Mouse (Mus musculus): ENCODE measurements around the gene Abhd14b. TPM values are rescaled to one million over a fixed set of nuclear protein-coding genes. Genes with fewer than 3 reads are reported as not detected.

Abhd14b gene
- polyA plus RNA-seq, 1 experiment from 2014 or later = 19.5 TPM

DNA sequence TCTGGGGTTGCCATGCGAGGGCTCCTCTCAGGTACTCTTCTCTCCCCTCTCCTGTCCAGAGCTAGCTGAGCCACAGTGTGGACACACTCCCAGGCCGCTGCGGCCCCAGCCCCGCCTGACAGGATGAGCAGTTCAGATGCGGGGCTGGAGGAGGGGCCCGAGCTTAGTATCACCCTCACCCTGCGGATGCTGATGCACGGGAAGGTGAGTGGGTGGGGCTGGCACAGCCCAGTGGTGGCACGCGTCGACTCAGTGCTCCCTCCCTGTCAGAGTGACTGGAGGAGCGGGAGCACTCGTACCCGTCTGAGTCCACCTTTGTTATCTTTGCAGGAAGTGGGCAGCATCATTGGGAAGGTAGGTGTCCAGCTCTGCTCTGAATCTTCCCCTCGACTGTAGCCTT is 12.7 kb downstream of the Abhd14b start:
- ATAC-seq (replicated peaks; ENCODE audit: low FRiP score) (no peak), DNase-seq (ENCODE audit: low spot score) (no peak)
- peaks cover 16% of the 10 kb centered on the region for H3K27me3 ChIP-seq (replicated peaks; ENCODE audit: control insufficient read depth, insufficient read depth, low read length)
- no peak overlapping the region for H3K9ac ChIP-seq (ENCODE audit: low read depth, low read length)
- no peak overlapping the region for H3K4me3 ChIP-seq (ENCODE audit: low read depth, low read length)
- no peaks in the 10 kb centered on the region for H3K9me3 ChIP-seq (ENCODE audit: control insufficient read depth, low read length)
- H3K4me2 ChIP-seq = no peak overlapping the region
- WGBS = 78% methylated on average over 15 of the region's 15 CpGs
- H3K4me1 ChIP-seq (replicated peaks; ENCODE audit: control insufficient read depth, insufficient read depth, low read length) = peaks cover 29% of the 10 kb centered on the region
- peaks cover 15% of the 10 kb centered on the region for H3K36me3 ChIP-seq (ENCODE audit: control insufficient read depth, insufficient read depth, low read length)
- H3K27ac ChIP-seq (ENCODE audit: low read depth, low read length) = no peak overlapping the region

DNA sequence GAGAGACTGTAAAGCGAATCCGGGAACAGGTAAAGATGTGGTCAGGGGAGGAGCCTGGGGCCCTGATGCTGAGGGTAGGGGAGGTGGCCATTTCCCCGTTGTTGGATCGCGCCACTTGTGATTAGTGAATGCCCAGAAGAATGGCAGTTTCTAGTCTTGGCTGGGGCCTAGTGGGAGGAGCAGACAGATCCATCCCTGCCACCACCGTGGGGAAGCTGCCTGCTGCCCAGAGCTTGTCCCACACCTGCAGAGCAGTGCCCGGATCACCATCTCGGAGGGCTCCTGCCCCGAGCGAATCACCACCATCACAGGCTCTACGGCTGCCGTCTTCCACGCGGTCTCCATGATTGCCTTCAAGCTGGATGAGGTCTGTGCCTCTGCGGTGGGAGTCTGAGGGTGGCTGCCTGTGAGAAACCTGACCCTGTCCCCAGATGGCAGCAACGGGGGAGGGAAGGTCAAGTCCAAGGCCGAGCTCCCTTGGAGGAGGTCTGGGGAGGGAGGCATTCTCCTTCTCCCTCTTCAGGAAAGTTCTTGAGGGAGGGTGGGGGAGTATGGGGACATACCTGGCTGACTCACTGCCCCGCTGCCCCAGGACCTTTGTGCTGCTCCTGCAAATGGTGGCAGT is 13.3 kb downstream of the Abhd14b start:
- ATAC-seq (replicated peaks; ENCODE audit: low FRiP score) = no peak
- peaks cover 22% of the 10 kb centered on the region for H3K27me3 ChIP-seq (replicated peaks; ENCODE audit: control insufficient read depth, insufficient read depth, low read length)
- peaks cover 15% of the 10 kb centered on the region for H3K36me3 ChIP-seq (ENCODE audit: control insufficient read depth, insufficient read depth, low read length)
- no peak overlapping the region for H3K4me2 ChIP-seq
- WGBS = 85% methylated on average over 18 of the region's 18 CpGs
- no peaks in the 10 kb centered on the region for H3K9me3 ChIP-seq (ENCODE audit: control insufficient read depth, low read length)
- peaks cover 24% of the 10 kb centered on the region for H3K4me1 ChIP-seq (replicated peaks; ENCODE audit: control insufficient read depth, insufficient read depth, low read length)
- no peak overlapping the region for H3K9ac ChIP-seq (ENCODE audit: low read depth, low read length)
- no peak overlapping the region for H3K27ac ChIP-seq (ENCODE audit: low read depth, low read length)
- DNase-seq (ENCODE audit: low spot score) = no peak
- H3K4me3 ChIP-seq (ENCODE audit: low read depth, low read length) = no peak overlapping the region

- Histone ChIP-seq H3K36me3 (ENCODE audit: control insufficient read depth, insufficient read depth, low read length) (peaks cover 15% of the 10 kb centered on the region), H3K27ac (ENCODE audit: low read depth, low read length) (no peak overlapping the region), H3K9ac (ENCODE audit: low read depth, low read length) (no peak overlapping the region), H3K4me3 (ENCODE audit: low read depth, low read length) (no peak overlapping the region), H3K4me2 (no peak overlapping the region), H3K27me3 (replicated peaks; ENCODE audit: control insufficient read depth, insufficient read depth, low read length) (peaks cover 27% of the 10 kb centered on the region), H3K4me1 (replicated peaks; ENCODE audit: control insufficient read depth, insufficient read depth, low read length) (peaks cover 20% of the 10 kb centered on the region), H3K9me3 (ENCODE audit: control insufficient read depth, low read length) (no peaks in the 10 kb centered on the region)
- ATAC-seq (replicated peaks; ENCODE audit: low FRiP score) (no peak), DNase-seq (ENCODE audit: low spot score) (no peak)
- 84% methylated on average over 9 of the region's 9 CpGs for WGBS
Measured at GRCm38 (mm10) chr9:106461026-106461415, 13.8 kb downstream of the Abhd14b start.

- H3K36me3 ChIP-seq (ENCODE audit: control insufficient read depth, insufficient read depth, low read length) = peaks cover 15% of the 10 kb centered on the region
- H3K27me3 ChIP-seq (replicated peaks; ENCODE audit: control insufficient read depth, insufficient read depth, low read length) = peaks cover 29% of the 10 kb centered on the region
- H3K4me2 ChIP-seq = no peak overlapping the region
- no peak for DNase-seq (ENCODE audit: low spot score)
- peaks cover 11% of the 10 kb centered on the region for H3K4me1 ChIP-seq (replicated peaks; ENCODE audit: control insufficient read depth, insufficient read depth, low read length)
- 84% methylated on average over 16 of the region's 16 CpGs for WGBS
- no peak overlapping the region for H3K4me3 ChIP-seq (ENCODE audit: low read depth, low read length)
- H3K9ac ChIP-seq (ENCODE audit: low read depth, low read length) = no peak overlapping the region
- no peak for ATAC-seq (replicated peaks; ENCODE audit: low FRiP score)
- H3K9me3 ChIP-seq (ENCODE audit: control insufficient read depth, low read length) = no peaks in the 10 kb centered on the region
- no peak overlapping the region for H3K27ac ChIP-seq (ENCODE audit: low read depth, low read length)
Measured at GRCm38 (mm10) chr9:106461641-106462429, 14.6 kb downstream of the Abhd14b start.

- WGBS = 84% methylated on average over 12 of the region's 12 CpGs
- H3K4me1 ChIP-seq (replicated peaks; ENCODE audit: control insufficient read depth, insufficient read depth, low read length) = peaks cover 7% of the 10 kb centered on the region
- peaks cover 15% of the 10 kb centered on the region for H3K36me3 ChIP-seq (ENCODE audit: control insufficient read depth, insufficient read depth, low read length)
Measured at GRCm38 (mm10) chr9:106462430-106462800, 15.2 kb downstream of the Abhd14b start.

DNA sequence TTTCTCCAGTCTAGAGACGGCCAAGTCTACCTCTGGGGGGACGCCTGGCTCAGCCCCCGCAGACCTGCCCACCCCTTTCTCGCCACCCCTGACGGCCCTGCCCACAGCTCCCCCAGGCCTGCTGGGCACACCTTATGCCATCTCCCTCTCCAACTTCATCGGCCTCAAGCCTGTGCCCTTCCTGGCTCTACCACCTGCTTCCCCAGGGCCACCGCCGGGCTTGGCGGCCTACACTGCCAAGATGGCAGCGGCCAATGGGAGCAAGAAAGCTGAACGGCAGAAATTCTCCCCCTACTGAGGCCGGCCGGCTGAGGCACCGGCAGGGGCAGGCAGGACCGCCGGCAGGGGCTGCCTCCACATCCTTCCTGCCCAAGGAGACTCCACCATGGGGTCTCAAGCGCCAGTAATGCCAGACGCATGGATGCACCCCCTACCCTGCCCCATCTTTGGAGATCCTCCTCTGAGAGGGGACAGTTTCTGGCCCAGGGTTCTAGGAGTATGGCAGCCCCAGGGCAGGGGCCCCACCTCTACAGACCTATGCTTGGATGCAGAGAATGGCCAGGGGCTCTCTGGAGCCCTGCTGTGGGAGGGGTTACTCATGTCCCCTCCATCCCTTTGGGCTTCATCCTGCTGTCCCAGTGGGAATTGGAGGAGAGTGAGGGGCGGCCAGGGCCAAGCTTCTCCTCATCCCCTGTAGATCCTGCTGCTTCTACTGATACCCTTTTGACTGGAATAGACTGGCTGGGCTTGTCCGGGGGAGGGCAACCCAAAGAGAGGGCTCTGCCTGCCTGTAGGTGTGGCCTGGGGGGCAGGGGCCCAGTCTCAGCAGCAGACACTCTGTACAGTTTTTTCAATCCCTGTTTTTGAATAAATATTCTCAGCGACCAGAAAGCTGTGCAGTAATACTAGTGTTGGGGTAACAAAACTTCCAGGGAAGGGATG is 16.1 kb downstream of the Abhd14b start:
- WGBS = 86% methylated on average over 21 of the region's 21 CpGs
- Histone ChIP-seq H3K9ac (ENCODE audit: low read depth, low read length) (no peak overlapping the region), H3K4me3 (ENCODE audit: low read depth, low read length) (no peak overlapping the region), H3K36me3 (ENCODE audit: control insufficient read depth, insufficient read depth, low read length) (peaks cover 15% of the 10 kb centered on the region), H3K4me1 (replicated peaks; ENCODE audit: control insufficient read depth, insufficient read depth, low read length) (peaks cover 7% of the 10 kb centered on the region), H3K9me3 (ENCODE audit: control insufficient read depth, low read length) (no peaks in the 10 kb centered on the region), H3K4me2 (no peak overlapping the region), H3K27me3 (replicated peaks; ENCODE audit: control insufficient read depth, insufficient read depth, low read length) (peaks cover 29% of the 10 kb centered on the region), H3K27ac (ENCODE audit: low read depth, low read length) (no peak overlapping the region)
- ATAC-seq (replicated peaks; ENCODE audit: low FRiP score) (no peak), DNase-seq (ENCODE audit: low spot score) (no peak)

More at GRCm38 (mm10) chr9:106462430-106462800, 15.2 kb downstream of the Abhd14b start:
- Histone ChIP-seq H3K27ac (ENCODE audit: low read depth, low read length) (no peak overlapping the region), H3K9me3 (ENCODE audit: control insufficient read depth, low read length) (no peaks in the 10 kb centered on the region), H3K4me3 (ENCODE audit: low read depth, low read length) (no peak overlapping the region), H3K9ac (ENCODE audit: low read depth, low read length) (no peak overlapping the region), H3K27me3 (replicated peaks; ENCODE audit: control insufficient read depth, insufficient read depth, low read length) (peaks cover 29% of the 10 kb centered on the region), H3K4me2 (no peak overlapping the region)
- ATAC-seq (replicated peaks; ENCODE audit: low FRiP score) (no peak), DNase-seq (ENCODE audit: low spot score) (no peak)

- peak overlapping the region; percentile 52 for H3K4me3 ChIP-seq (ENCODE audit: low read depth, low read length)
- ATAC-seq (replicated peaks; ENCODE audit: low FRiP score) (peak; percentile 35), DNase-seq (ENCODE audit: low spot score) (peak; percentile 65)
- peak overlapping the region; percentile 81 for H3K4me2 ChIP-seq
- peaks cover 7% of the 10 kb centered on the region for H3K4me1 ChIP-seq (replicated peaks; ENCODE audit: control insufficient read depth, insufficient read depth, low read length)
- no peak overlapping the region for H3K27ac ChIP-seq (ENCODE audit: low read depth, low read length)
- H3K36me3 ChIP-seq (ENCODE audit: control insufficient read depth, insufficient read depth, low read length) = peaks cover 15% of the 10 kb centered on the region
- 5% methylated on average over 98 of the region's 99 CpGs for WGBS
- peaks cover 29% of the 10 kb centered on the region for H3K27me3 ChIP-seq (replicated peaks; ENCODE audit: control insufficient read depth, insufficient read depth, low read length)
- H3K9me3 ChIP-seq (ENCODE audit: control insufficient read depth, low read length) = no peaks in the 10 kb centered on the region
- H3K9ac ChIP-seq (ENCODE audit: low read depth, low read length) = peak overlapping the region; percentile 52
Measured at GRCm38 (mm10) chr9:106464751-106465541, 17.7 kb downstream of the Abhd14b start.
